Mouse (Mus musculus): ENCODE data around the gene Robo4. TPM values are rescaled to one million over a fixed set of nuclear protein-coding genes. Genes with fewer than 3 reads are reported as not detected.

The Robo4 gene
- total RNA-seq, 2 experiments from 2014 or later: 23.6 to 27.2 TPM

DNA sequence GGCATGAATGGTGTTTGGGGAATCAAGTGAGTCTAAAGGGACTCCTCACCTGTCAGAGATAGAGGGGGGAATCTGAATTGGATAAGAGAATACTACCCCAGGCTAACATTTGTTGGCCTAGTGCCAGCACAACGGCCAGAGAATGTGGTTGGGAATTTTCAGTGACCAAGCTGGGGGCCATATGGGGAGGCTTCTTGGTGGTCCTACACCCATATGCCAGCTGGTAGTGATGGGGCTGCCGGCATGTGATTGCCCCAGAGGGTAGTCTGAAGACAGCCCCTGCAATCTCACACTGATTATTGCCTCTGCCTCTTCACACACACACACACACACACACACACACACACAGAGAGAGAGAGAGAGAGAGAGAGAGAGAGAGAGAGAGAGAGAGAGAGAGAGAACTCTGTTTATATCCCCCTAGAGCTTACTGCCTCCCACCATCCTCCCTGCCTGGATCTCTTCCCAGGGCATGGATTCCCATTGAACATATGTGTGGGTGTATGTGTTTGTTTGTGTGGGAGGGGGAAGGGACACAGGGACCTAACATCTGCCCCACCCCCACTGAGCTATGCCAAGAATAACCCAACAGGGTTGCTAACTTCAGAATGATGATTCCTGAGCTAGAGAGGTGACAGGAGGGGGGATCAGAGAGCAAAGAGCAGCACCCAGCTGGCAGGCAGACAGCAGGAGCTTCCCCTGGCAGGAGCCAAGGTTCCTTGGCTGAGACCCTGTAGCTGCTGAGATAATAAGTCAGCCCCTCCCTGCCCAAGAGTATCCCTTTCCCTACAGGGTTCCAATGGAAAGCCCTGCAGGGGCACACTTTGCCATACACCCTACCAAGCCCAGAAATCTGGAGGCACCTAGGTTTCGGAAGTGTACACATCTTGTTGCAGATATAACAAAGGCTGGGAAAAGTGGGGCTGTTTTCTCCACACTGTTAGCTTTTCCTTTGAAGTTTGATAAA lies 36.4 kb downstream of the Robo4 start:
- DNase-seq (ENCODE audit: low spot score in 2 of 2): no peak

DNA sequence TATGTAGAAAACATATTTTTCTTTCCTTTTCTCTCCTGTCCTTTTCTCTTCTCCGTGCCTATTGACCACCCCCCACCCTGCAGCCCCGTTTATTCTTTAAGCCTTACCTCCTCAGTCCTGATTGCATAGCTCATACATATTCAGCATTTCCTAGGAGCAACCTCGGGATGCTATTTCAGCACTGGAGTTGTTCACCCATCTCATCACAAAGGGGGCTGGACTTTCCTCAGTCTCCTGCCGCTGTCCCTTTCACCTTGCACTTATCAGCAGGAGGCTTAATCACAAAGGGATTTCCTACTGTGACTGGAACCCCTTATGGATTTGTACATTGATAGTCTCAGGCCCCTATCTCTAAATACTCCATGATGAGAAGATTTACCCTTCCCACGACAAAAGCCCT lies 50.7 kb downstream of the Robo4 start:
- no peak for DNase-seq (ENCODE audit: low spot score in 2 of 2)

DNA sequence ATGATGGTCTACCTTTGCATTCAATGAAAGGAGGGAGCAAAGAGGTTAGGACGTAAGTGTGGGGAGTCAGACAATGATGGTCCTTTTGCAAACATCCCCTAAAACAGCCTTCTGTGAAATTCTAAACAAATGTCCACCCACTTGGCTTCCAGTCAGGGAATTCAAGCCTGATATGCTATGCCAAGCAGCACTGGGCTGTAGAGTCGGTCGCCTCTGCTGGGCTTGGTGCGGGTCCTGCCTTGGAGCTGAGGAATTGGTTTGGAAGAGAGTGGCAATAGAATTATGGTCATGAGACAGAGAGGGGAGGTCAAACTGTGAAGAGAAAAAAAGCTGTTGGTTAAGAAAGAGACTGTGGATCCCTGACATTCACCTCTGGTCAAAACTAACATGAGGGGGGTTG lies 51.6 kb downstream of the Robo4 start:
- no peak for DNase-seq (ENCODE audit: low spot score in 2 of 2)

- no peak for DNase-seq (ENCODE audit: low spot score in 2 of 2)
These were observed 52.4 kb downstream of the Robo4 start for GRCm38 (mm10) chr9:37454011-37454492.

DNA sequence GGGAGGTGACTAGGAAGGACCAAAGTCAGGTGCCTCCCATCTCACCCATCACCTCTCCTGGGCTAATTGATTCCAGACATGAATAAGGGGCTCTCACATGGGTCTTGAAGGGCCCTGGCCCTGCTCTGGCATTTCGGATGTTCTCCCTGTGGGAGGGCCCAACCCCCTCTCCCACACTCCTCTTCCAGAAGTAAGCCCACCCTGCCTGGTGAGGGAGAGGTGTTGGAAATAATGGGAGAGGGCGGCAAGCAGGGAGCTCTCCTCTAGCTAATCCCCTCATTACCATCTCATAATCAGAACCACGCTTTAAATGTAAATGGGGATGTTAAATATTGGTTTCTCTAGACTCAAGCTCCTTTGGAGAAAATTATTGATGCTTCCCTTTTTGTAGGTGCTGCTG lies 53.3 kb downstream of the Robo4 start:
- DNase-seq (ENCODE audit: low spot score in 2 of 2): no peak

DNA sequence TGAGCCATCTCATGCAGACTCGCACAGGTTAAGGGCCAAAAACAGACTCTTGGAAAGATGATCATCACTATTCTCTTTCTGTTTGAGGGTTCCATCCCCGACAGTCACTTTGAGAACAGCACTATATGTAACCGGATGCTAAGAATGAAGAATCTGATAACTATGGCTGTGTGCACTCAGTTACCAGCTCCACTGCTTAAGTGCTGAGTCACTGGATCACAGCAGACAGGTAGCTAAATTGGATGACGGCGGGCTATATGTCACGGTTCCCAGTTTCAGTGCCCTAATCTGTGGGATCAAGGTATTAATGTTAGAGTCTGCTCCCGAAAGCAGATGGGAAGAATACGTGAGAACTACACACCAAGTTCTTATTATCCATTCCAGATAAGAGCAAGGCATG lies 54.2 kb downstream of the Robo4 start:
- DNase-seq (ENCODE audit: low spot score in 2 of 2): no peak

DNA sequence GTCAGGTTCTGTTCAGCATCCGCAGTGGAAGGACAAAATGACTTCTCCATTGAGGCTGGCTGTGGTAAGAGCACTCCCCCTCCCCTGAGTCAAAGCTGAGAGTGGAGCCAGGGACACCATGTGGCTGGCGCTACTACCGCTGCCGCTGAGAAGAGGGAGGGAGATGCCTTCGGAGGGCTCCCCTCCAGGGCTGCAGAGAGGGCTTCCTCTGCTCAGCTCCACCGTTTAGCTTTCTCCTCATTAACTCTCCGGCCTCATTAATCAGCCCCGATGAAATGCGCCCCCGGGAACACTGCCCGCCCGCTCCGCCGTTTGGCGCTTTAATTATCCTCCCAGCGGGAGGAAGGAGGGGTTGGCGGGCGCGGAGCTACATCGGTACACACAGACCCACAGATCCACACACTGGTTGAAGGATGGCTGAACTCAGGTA lies 54.8 kb downstream of the Robo4 start:
- no peak for DNase-seq (ENCODE audit: low spot score in 2 of 2)

GRCm38 (mm10) chr9:37457151-37457550 lies 55.5 kb downstream of the Robo4 start:
- DNase-seq (ENCODE audit: low spot score in 2 of 2): no peak

GRCm38 (mm10) chr9:37459665-37460042 lies 58.0 kb downstream of the Robo4 start:
- no peak for DNase-seq (ENCODE audit: low spot score in 2 of 2)

GRCm38 (mm10) chr9:37460043-37460960 lies 58.6 kb downstream of the Robo4 start:
- peak in 1 of 2 experiments; percentile 22 for DNase-seq (ENCODE audit: low spot score in 2 of 2)

- DNase-seq (ENCODE audit: low spot score in 2 of 2): no peak
These were observed 59.3 kb downstream of the Robo4 start for GRCm38 (mm10) chr9:37460961-37461340.

- no peak for DNase-seq (ENCODE audit: low spot score in 2 of 2)
These were observed 59.9 kb downstream of the Robo4 start for GRCm38 (mm10) chr9:37461571-37461970.

GRCm38 (mm10) chr9:37462764-37463163 lies 61.1 kb downstream of the Robo4 start:
- DNase-seq (ENCODE audit: low spot score in 2 of 2): peak in 1 of 2 experiments; percentile 48

Other genes with a start within 250 kb of the Robo4 start
- gene Tmem218, start 193.7 kb upstream of the Robo4 start, total RNA-seq (2021): 1 to 10 TPM; 3.8 to 4.2 TPM
- gene Slc37a2, start 146.2 kb upstream of the Robo4 start, total RNA-seq (2021): 1 to 10 TPM; 4.1 to 4.4 TPM
- 1 to 10 TPM; 3.7 to 4.2 TPM for gene Ccdc15, start 53.5 kb upstream of the Robo4 start, total RNA-seq (2021)
- gene Hepacam, start 34.5 kb upstream of the Robo4 start, total RNA-seq (2021): under 1 TPM; 0.41 to 0.59 TPM
- not detected for gene Robo3, start 31.3 kb downstream of the Robo4 start, total RNA-seq (2021)
- gene Msantd2, start 87.4 kb downstream of the Robo4 start, total RNA-seq (2021): 10 to 100 TPM; 17.7 to 19.5 TPM
- 10 to 100 TPM; 50.7 to 55.3 TPM for gene Esam, start 126.2 kb downstream of the Robo4 start, total RNA-seq (2021)
- gene Vsig2, start 137.4 kb downstream of the Robo4 start, total RNA-seq (2021): 1 to 10 TPM; 2.9 to 6.8 TPM
- gene Nrgn, start 151.0 kb downstream of the Robo4 start, total RNA-seq (2021): 1 to 10 TPM; 2.3 to 3.2 TPM
- gene Siae, start 153.8 kb downstream of the Robo4 start, total RNA-seq (2021): 1 to 10 TPM; 6.0 to 7.2 TPM
- 1 to 10 TPM; 1.4 TPM for gene Spa17, start 211.8 kb downstream of the Robo4 start, total RNA-seq (2021)

Measured in gastrocnemius, postnatal 4 days (tissue).